Mouse (Mus musculus) megakaryocyte, embryonic 14.5 days (primary cell): ENCODE results near the gene Elf5.

Experiments
- FLI1 ChIP-seq: IDR thresholded peaks from 2 replicates; pipeline ENCODE4 v1.6.1; 2012; ENCODE audit warnings: low read length, inconsistent platforms, mixed read lengths
- GATA1 ChIP-seq: IDR thresholded peaks from 3 replicates; pipeline ENCODE4 v1.6.1; 2012; ENCODE audit warnings: mixed read lengths, low read length, inconsistent platforms, borderline replicate concordance

GRCm38 (mm10) chr2:103406239-103406638 is 5.2 kb upstream of the Elf5 start:
- TF ChIP-seq GATA1: no peak
- no peak for TF ChIP-seq FLI1
